Mouse (Mus musculus) left cerebral cortex, postnatal 14 days (tissue): Measurements from ENCODE around the gene Hlcs. TPM values are rescaled to one million over a fixed set of nuclear protein-coding genes. Genes with fewer than 3 reads are reported as not detected.

Experiments
- microRNA-seq, 2 experiments: library from miRNA; unstranded; fragments of <30 nt; microRNA quantifications; one replicate each; pipeline ENCODE4 v1.2.0; 2022
- total RNA-seq, 2 experiments: library from RNA; stranded (reverse); gene quantifications; 2 replicates each; pipeline ENCODE4 v1.2.3; 2021

Hlcs gene
- total RNA-seq, 2 experiments from 2014 or later, result 14.0 to 15.8 TPM

Small RNAs within 50 kb of the gene (microRNA-seq; reads per million reads assigned to microRNA genes)
- gene Gm23062, result 0 reads per million in 2 experiments

Other genes with a start within 250 kb of the Hlcs start
- under 1 TPM; 0.11 TPM for gene Sim2, start 228.6 kb downstream of the Hlcs start, total RNA-seq
- under 1 TPM; 0.21 to 0.22 TPM for gene Ripply3, start 14.8 kb upstream of the Hlcs start, total RNA-seq
- gene Ttc3, start 57.0 kb upstream of the Hlcs start, total RNA-seq, result 100 to 1,000 TPM; 802 to 810 TPM
- gene Pigp, start 58.3 kb upstream of the Hlcs start, total RNA-seq, result 10 to 100 TPM; 42.0 to 44.8 TPM
- gene Vps26c, start 213.3 kb upstream of the Hlcs start, total RNA-seq, result 10 to 100 TPM; 28.4 to 31.0 TPM